Mouse (Mus musculus): ENCODE results near the gene Calr.

Calr gene

DNA sequence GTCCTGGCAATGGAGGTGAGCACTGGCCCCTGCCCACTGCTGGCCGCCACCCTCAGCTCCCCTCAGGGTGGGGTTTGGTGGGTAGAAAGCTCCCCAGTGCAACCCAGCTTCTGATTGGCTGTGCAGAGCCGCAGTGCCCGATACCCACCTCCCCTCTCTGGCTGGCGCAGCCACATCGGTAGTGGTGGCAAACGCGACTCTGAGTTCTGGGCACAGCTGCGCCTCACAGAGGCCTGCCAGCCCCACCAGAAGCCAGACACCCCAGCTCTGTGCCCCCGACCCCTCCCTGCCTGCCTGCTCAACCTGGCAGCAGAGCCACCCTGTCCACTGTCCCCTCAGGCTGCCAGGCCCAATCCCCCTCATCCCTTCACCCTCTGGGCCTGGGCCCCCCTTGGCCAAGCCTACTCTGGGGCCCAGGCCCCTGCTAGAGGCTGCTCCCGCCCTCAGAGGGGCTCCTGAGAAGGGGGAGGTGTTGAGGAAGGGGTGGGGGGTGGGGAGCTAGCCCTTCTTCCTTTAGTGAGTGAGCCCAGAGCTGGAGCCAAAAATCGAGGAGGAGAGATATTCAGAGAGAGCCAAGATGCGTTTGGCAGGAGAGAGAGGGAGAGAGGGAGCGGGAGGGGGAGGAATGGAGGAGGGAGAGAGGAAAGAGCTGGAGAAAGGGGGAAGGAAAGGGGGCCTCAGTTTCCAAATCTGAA, 52.8 kb downstream of the Calr start:
- in situ Hi-C loops (cut with MboI; ENCODE audit: low sequenced_read_pairs): no loop called here

DNA sequence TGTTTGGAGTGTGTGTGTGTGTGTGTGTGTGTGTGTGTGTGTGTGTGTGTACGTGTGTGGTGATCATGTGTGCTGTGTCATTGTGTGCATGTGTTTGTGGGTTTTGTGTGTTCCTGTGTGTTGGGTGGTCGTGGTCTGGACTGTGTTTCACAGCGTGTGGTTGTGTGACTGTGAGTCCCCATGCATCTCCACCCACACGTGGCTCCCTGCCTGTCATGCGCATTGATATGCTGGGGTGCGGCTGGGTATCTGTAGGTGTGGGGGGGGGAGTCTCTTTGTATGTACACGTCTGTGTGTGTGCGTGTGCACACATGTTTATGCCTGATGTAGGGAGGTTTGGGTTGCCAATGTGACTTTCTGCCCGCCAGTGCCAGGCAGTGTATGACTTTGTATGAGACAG, 53.6 kb downstream of the Calr start:
- in situ Hi-C loops (cut with MboI; ENCODE audit: low sequenced_read_pairs): no loop called here

DNA sequence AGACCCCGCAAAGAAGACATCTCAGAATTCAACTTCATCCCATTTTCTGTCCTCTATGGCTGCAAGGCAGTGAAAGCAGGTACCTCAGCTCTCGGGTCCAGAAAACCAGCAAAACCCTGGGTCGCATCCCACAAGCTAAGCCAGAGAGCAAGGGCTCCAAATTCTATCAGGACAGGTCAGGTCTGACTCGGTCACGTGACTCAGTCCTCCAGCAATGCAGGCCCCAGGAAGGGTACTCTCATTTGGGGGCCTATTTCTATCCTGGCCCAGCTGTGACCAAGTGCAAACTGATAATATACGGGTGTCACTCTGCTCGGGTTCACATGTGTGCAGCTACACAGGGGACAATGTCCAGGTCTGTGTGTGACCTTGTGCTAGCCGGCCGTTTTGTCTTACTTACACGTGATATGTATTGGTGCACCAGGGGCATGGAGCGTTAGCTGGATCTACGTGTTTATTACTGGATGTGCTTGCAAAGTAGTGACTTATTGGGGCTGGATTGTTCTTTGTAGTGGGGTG, 54.2 kb downstream of the Calr start:
- in situ Hi-C loops (cut with MboI; ENCODE audit: low sequenced_read_pairs): no loop called here
